Mouse (Mus musculus) heart, adult 2 months (tissue): ENCODE results near the gene Bloc1s6. TPM values are rescaled to one million over a fixed set of nuclear protein-coding genes. Genes with fewer than 3 reads are reported as not detected.
A peak's percentile ranks its signal among the peaks of the same experiment; 100 is the strongest.

ENCODE experiments used
- DNase-seq, 2 experiments: peaks; one replicate each; pipeline ENCODE4 v3.0.0; 2021
- H3K27ac ChIP-seq: fragments of 200-600 bp; 2 replicates; pipeline ENCODE4 v1.8.1; 2022
- H3K27me3 ChIP-seq: fragments of 200-500 bp; 2 replicates; pipeline ENCODE4 v1.6.1; 2012; ENCODE audit warnings: mild to moderate bottlenecking, low read length, inconsistent platforms, mixed read lengths; ENCODE audit not compliant: control insufficient read depth, insufficient read depth
- H3K36me3 ChIP-seq: fragments of 200-500 bp; 2 replicates; pipeline ENCODE4 v1.6.1; 2012; ENCODE audit warnings: low read length, inconsistent platforms; ENCODE audit not compliant: control insufficient read depth, insufficient read depth
- H3K4me1 ChIP-seq: fragments of 200-500 bp; 2 replicates; pipeline ENCODE4 v1.6.1; 2011; ENCODE audit warnings: low read length; ENCODE audit not compliant: control insufficient read depth, insufficient read depth
- H3K4me3 ChIP-seq: fragments of 200-600 bp; 2 replicates; pipeline ENCODE4 v1.8.1; 2022
- H3K79me2 ChIP-seq: fragments of 200-500 bp; replicated peaks from 2 replicates; pipeline ENCODE4 v1.6.1; 2012; ENCODE audit warnings: mild to moderate bottlenecking, inconsistent platforms, low read length, moderate library complexity, mixed read lengths; ENCODE audit not compliant: control insufficient read depth, insufficient read depth
- H3K9ac ChIP-seq: fragments of 200-500 bp; 2 replicates; pipeline ENCODE4 v1.6.1; 2012; ENCODE audit warnings: low read depth, mild to moderate bottlenecking, control low read depth, inconsistent platforms, low read length, mixed read lengths
- CTCF ChIP-seq: fragments of 200-600 bp; IDR thresholded peaks from 2 replicates; pipeline ENCODE4 v1.8.1; 2022; ENCODE audit warnings: antibody characterized with exemption, mild to moderate bottlenecking, moderate library complexity
- EP300 ChIP-seq: fragments of 200-500 bp; IDR thresholded peaks from 2 replicates; pipeline ENCODE4 v1.6.1; 2011; ENCODE audit warnings: low read depth, low read length, control low read depth; ENCODE audit not compliant: insufficient read depth
- POLR2A ChIP-seq: fragments of 200-500 bp; IDR thresholded peaks from 2 replicates; pipeline ENCODE4 v1.6.1; 2011; ENCODE audit warnings: mild to moderate bottlenecking, low read depth, low read length, control low read depth; ENCODE audit not compliant: insufficient read depth
- WGBS: fragments of 180-500 bp; shearing (Covaris S2); methylation state at CpG from one replicate; pipeline ENCODE4 v1.1.7; 2018; 5-methylcytosine and 5-hydroxymethylcytosine counted together
- intact Hi-C: fragments of 180-260 bp; cut with DNase I; formaldehyde crosslinking; loops from one replicate; pipeline ENCODE4 v1.15.1; 2025
- polyA plus RNA-seq: library from polyadenylated mRNA; depleted of rRNA; stranded (reverse); fragments of >200 nt; gene quantifications from 2 replicates; pipeline ENCODE4 v1.2.3, GENCODE M21; 2012
- total RNA-seq, 2 experiments: library from RNA; stranded (reverse); gene quantifications; 2 replicates each; pipeline ENCODE4 v1.2.3; 2021

Gene Bloc1s6
- total and polyA plus RNA-seq, 3 experiments = 26.0 to 29.9 (median 26.7) TPM

GRCm38 (mm10) chr2:122779967-122780366 lies 41.7 kb downstream of the Bloc1s6 start:
- H3K9ac ChIP-seq = no peak overlapping the region
- H3K36me3 ChIP-seq = peaks cover 13% of the 10 kb centered on the region
- H3K4me3 ChIP-seq = no peak overlapping the region
- H3K79me2 ChIP-seq = peaks cover 3% of the 10 kb centered on the region
- H3K27me3 ChIP-seq = no peaks in the 10 kb centered on the region
- peaks cover 12% of the 10 kb centered on the region for H3K4me1 ChIP-seq
- H3K27ac ChIP-seq = no peak overlapping the region
- TF ChIP-seq CTCF = 0 out of 2 replicates have a peak, but pooled peaks have one; percentile 7
- no peak for TF ChIP-seq POLR2A
- no peak for TF ChIP-seq EP300
- intact Hi-C loops = no loop called here
- no peak for DNase-seq
- 62% methylated on average over 5 of the region's 5 CpGs for WGBS

- intact Hi-C loops = no loop called here
- peaks cover 3% of the 10 kb centered on the region for H3K79me2 ChIP-seq
- no peaks in the 10 kb centered on the region for H3K27me3 ChIP-seq
- H3K36me3 ChIP-seq = peaks cover 13% of the 10 kb centered on the region
- DNase-seq = no peak
- no peak for TF ChIP-seq CTCF
- TF ChIP-seq POLR2A = no peak
- TF ChIP-seq EP300 = no peak
- H3K27ac ChIP-seq = no peak overlapping the region; the same call in 1 of the 2 replicates
- H3K4me1 ChIP-seq = peaks cover 12% of the 10 kb centered on the region
- 27% methylated on average over 3 of the region's 3 CpGs for WGBS
- no peak overlapping the region for H3K4me3 ChIP-seq
- H3K9ac ChIP-seq = no peak overlapping the region
These were observed 42.1 kb downstream of the Bloc1s6 start for GRCm38 (mm10) chr2:122780447-122780846.

GRCm38 (mm10) chr2:122781590-122782356 lies 43.5 kb downstream of the Bloc1s6 start:
- H3K79me2 ChIP-seq = peaks cover 3% of the 10 kb centered on the region
- TF ChIP-seq CTCF (no peak), POLR2A (no peak), EP300 (no peak)
- no peaks in the 10 kb centered on the region for H3K27me3 ChIP-seq
- intact Hi-C loops = no loop called here
- peaks cover 10% of the 10 kb centered on the region for H3K4me1 ChIP-seq
- DNase-seq = no peak
- 65% methylated on average over 8 of the region's 8 CpGs for WGBS
- peaks cover 10% of the 10 kb centered on the region for H3K36me3 ChIP-seq
- H3K4me3 ChIP-seq = no peak overlapping the region
- no peak overlapping the region for H3K9ac ChIP-seq
- H3K27ac ChIP-seq = no peak overlapping the region; the same call in 1 of the 2 replicates

- intact Hi-C loops = no loop called here
- H3K36me3 ChIP-seq = peaks cover 12% of the 10 kb centered on the region
- H3K27me3 ChIP-seq = no peaks in the 10 kb centered on the region
- H3K4me1 ChIP-seq = peaks cover 8% of the 10 kb centered on the region
- TF ChIP-seq CTCF (no peak), EP300 (no peak), POLR2A (no peak)
- no peak overlapping the region for H3K9ac ChIP-seq
- DNase-seq = no peak
- H3K27ac ChIP-seq = no peak overlapping the region
- H3K79me2 ChIP-seq = peaks cover 1% of the 10 kb centered on the region; the same call in 1 of the 2 replicates
- H3K4me3 ChIP-seq = no peak overlapping the region
- WGBS = 91% methylated on average over 2 of the region's 2 CpGs
These were observed 45.4 kb downstream of the Bloc1s6 start for GRCm38 (mm10) chr2:122783730-122784129.

- H3K9ac ChIP-seq = no peak overlapping the region
- no peak overlapping the region for H3K4me3 ChIP-seq
- no peaks in the 10 kb centered on the region for H3K27me3 ChIP-seq
- no peak overlapping the region for H3K27ac ChIP-seq
- peaks cover 12% of the 10 kb centered on the region for H3K36me3 ChIP-seq
- intact Hi-C loops = no loop called here
- TF ChIP-seq EP300 = no peak
- TF ChIP-seq POLR2A = no peak
- no peak for TF ChIP-seq CTCF
- 87% methylated on average over 3 of the region's 3 CpGs for WGBS
- DNase-seq = no peak
- peaks cover 7% of the 10 kb centered on the region for H3K4me1 ChIP-seq
- H3K79me2 ChIP-seq = no peaks in the 10 kb centered on the region
These were observed 46.4 kb downstream of the Bloc1s6 start for GRCm38 (mm10) chr2:122784701-122785100.

GRCm38 (mm10) chr2:122786167-122786566 lies 47.9 kb downstream of the Bloc1s6 start:
- intact Hi-C loops = no loop called here
- H3K4me3 ChIP-seq = no peak overlapping the region
- no peak for DNase-seq
- no peaks in the 10 kb centered on the region for H3K27me3 ChIP-seq
- H3K36me3 ChIP-seq = peaks cover 7% of the 10 kb centered on the region
- peaks cover 2% of the 10 kb centered on the region for H3K4me1 ChIP-seq
- no peak for TF ChIP-seq EP300
- TF ChIP-seq POLR2A = no peak
- TF ChIP-seq CTCF = no peak
- WGBS = 85% methylated on average over 2 of the region's 2 CpGs
- H3K27ac ChIP-seq = no peak overlapping the region
- H3K79me2 ChIP-seq = no peaks in the 10 kb centered on the region
- no peak overlapping the region for H3K9ac ChIP-seq
